Mouse (Mus musculus): ENCODE results near the gene Nmnat1.

DNA sequence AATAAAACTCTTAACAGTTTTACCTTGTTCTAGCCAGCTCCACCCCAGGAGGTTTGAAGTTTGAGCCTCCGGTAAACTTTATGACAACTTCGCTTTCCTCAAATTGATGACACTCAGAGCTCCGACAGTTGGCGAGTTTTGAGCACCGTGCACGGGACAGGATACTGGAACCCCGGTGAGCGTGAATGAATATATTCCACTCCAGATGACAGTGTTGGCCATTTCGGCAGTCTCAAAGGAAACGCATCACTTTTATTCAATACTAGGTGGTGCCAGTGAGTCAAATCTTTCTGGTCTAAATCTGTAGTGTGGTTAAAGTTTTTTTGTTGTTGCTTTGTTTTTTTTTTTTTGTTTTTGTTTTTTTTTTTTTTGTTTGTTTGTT, 814 bp upstream of the Nmnat1 start:
- TF ChIP-seq USF1 (IDR thresholded peaks at IDR 0.05; ENCODE audit: low read depth, low read length) (no peak), CTCF (IDR thresholded peaks at IDR 0.05 in 2 of 3, conservative IDR thresholded peaks at IDR 0.05 in 1 of 3; ENCODE audit: control insufficient read depth in 1 of 3, insufficient read depth in 1 of 3, low read depth in 2 of 3, low read length in 3 of 3, poor library complexity in 1 of 3, severe bottlenecking in 1 of 3) (peak in 1 of 3 experiments; percentile 43; a peak in 3 of 6 replicates), MAFK (IDR thresholded peaks at IDR 0.05; ENCODE audit: borderline replicate concordance, low read depth, low read length) (no peak), ZC3H11A (IDR thresholded peaks at IDR 0.05; ENCODE audit: low read depth, low read length) (no peak), ZNF384 (IDR thresholded peaks at IDR 0.05; ENCODE audit: low read depth, low read length) (no peak; the same call in none of the 2 replicates), POLR2AphosphoS2 (IDR thresholded peaks at IDR 0.05; ENCODE audit: low read length) (no peak), CHD1 (IDR thresholded peaks at IDR 0.05; ENCODE audit: low read depth, low read length) (no peak), POLR2A (IDR thresholded peaks at IDR 0.05; ENCODE audit: control insufficient read depth in 1 of 2, insufficient read depth in 1 of 2, low read depth in 1 of 2, low read length in 2 of 2, poor library complexity in 1 of 2) (no peak)

All from MEL (cell line).